12 mouse cellular contexts compared by ENCODE assay signal in genomic region chr15:81035417-81036162, GRCm38 (mm10). TPM values are rescaled to one million over a fixed set of nuclear protein-coding genes. Genes with fewer than 3 reads are reported as not detected.
DNase-seq lines count a peak whose midpoint lies in the region; ATAC-seq and TF ChIP-seq lines count a peak whose summit lies in the region.
"Had no signal": no experiment of that assay in that cellular context is flagged by ENCODE, and none has a peak within 500 bp of the region (broad histone marks: within the 10 kb centered on the region; RNA-seq: fewer than 3 reads in every experiment).

No protein-coding gene starts in this region.

- intact Hi-C loops in heart, postnatal 25 days (cut with DNase I) = no loop called here

- H3K4me2 ChIP-seq in lung, postnatal 0 days (replicated peaks; ENCODE audit: low read depth, low read length) = no peak overlapping the region
- H3K4me2 ChIP-seq in heart, embryonic 12.5 days = no peak overlapping the region
- H3K4me2 ChIP-seq in liver, embryonic 12.5 days = 0 out of 2 replicates have a peak overlapping the region, but pooled peaks have one; percentile 1

- no peaks in the 10 kb centered on the region for H3K27me3 ChIP-seq in lung, postnatal 0 days (replicated peaks; ENCODE audit: insufficient read depth, low read length)
- no peaks in the 10 kb centered on the region for H3K27me3 ChIP-seq in heart, embryonic 12.5 days (replicated peaks)
- no peaks in the 10 kb centered on the region for H3K27me3 ChIP-seq in liver, embryonic 12.5 days (replicated peaks)
- H3K27me3 ChIP-seq: CH12.LX had no signal

- H3K4me3 ChIP-seq in lung, postnatal 0 days (ENCODE audit: low read depth, low read length) = no peak overlapping the region
- H3K4me3 ChIP-seq in heart, embryonic 12.5 days = no peak overlapping the region
- no peak overlapping the region for H3K4me3 ChIP-seq in liver, embryonic 12.5 days

- DNase-seq in heart, adult 11 months = peak; percentile 97
- DNase-seq in heart, postnatal 25 days (ENCODE audit: low spot score) = no peak
- no peak for DNase-seq in lung, postnatal 0 days (ENCODE audit: low spot score)
- no peak for DNase-seq in lung, postnatal 14 days
- no peak for DNase-seq in urinary bladder, postnatal 14 days (ENCODE audit: low spot score)
- DNase-seq in frontal cortex, postnatal 10 days (ENCODE audit: low spot score in 2 of 2) = no peak
- DNase-seq: gastrocnemius, postnatal 25 days; right cerebral cortex, postnatal 4 days; thymus, postnatal 14 days had no signal

- H3K9ac ChIP-seq in lung, postnatal 0 days (replicated peaks; ENCODE audit: low read depth) = no peak overlapping the region
- H3K9ac ChIP-seq in heart, embryonic 12.5 days = peak overlapping the region; percentile 34; the same call in 1 of the 2 replicates
- H3K9ac ChIP-seq in liver, embryonic 12.5 days = no peak overlapping the region

- no peak for TF ChIP-seq CTCF in lung, postnatal 0 days (IDR thresholded peaks at IDR 0.05)

- H3K9me3 ChIP-seq in lung, postnatal 0 days (ENCODE audit: low read length) = no peaks in the 10 kb centered on the region
- H3K9me3 ChIP-seq in heart, embryonic 12.5 days (replicated peaks) = no peaks in the 10 kb centered on the region
- H3K9me3 ChIP-seq in liver, embryonic 12.5 days (replicated peaks) = no peaks in the 10 kb centered on the region

- no peak overlapping the region for H3K27ac ChIP-seq in lung, postnatal 0 days (ENCODE audit: low read length)
- H3K27ac ChIP-seq in heart, embryonic 12.5 days (ENCODE audit: poor library complexity, severe bottlenecking) = peak overlapping the region; percentile 42
- 0 out of 2 replicates have a peak overlapping the region, but pooled peaks have one; percentile 31 for H3K27ac ChIP-seq in liver, embryonic 12.5 days

- ATAC-seq in lung, postnatal 0 days = peak; percentile 34; the same call in 1 of the 2 replicates
- peak; percentile 60; the same call in 1 of the 2 replicates for ATAC-seq in heart, embryonic 12.5 days (ENCODE audit: insufficient number of reproducible peaks, low FRiP score)
- peak; percentile 57 for ATAC-seq in liver, embryonic 12.5 days

- WGBS in lung, postnatal 0 days = 61% methylated on average over 12 of the region's 12 CpGs
- 39% methylated on average over 12 of the region's 12 CpGs for WGBS in heart, embryonic 12.5 days
- 40% methylated on average over 12 of the region's 12 CpGs for WGBS in liver, embryonic 12.5 days (ENCODE audit: insufficient replicate concordance)

- TF ChIP-seq EP300 in lung, postnatal 0 days (IDR thresholded peaks at IDR 0.05) = no peak

- H3K4me1 ChIP-seq in lung, postnatal 0 days (ENCODE audit: insufficient read depth, low read depth, low read length) = peaks cover 23% of the 10 kb centered on the region; the same call in 1 of the 2 replicates
- H3K4me1 ChIP-seq in heart, embryonic 12.5 days (replicated peaks) = peaks cover 33% of the 10 kb centered on the region
- peaks cover 46% of the 10 kb centered on the region for H3K4me1 ChIP-seq in liver, embryonic 12.5 days

- H3K36me3 ChIP-seq in lung, postnatal 0 days (ENCODE audit: insufficient read depth, low read length) = no peaks in the 10 kb centered on the region
- no peaks in the 10 kb centered on the region for H3K36me3 ChIP-seq in heart, embryonic 12.5 days
- H3K36me3 ChIP-seq in liver, embryonic 12.5 days = no peaks in the 10 kb centered on the region

RNA-seq across cellular contexts. Expression of gene Sgsm3, which starts 58.0 kb away (rescaled TPM):
- 10 to 100 TPM; 10.8 to 12.8 TPM for total RNA-seq in heart, postnatal 25 days (2021)
- 27.8 and 38.5 TPM in 2 replicates for polyA plus RNA-seq in lung, postnatal 0 days (2015; fragmentation: Nextera tagmentation; extraction: Ambion mirVana)
- polyA plus RNA-seq in heart, embryonic 12.5 days (2016; fragmentation: Nextera tagmentation; extraction: Ambion mirVana) = 15.7 and 19.0 TPM in 2 replicates
- polyA plus RNA-seq in liver, embryonic 12.5 days (2016; fragmentation: Nextera tagmentation; extraction: Ambion mirVana) = 17.6 and 18.1 TPM in 2 replicates
